Mouse (Mus musculus) testis, adult 2 months (tissue): ENCODE results near the gene Kcnd3. TPM values are rescaled to one million over a fixed set of nuclear protein-coding genes. Genes with fewer than 3 reads are reported as not detected.
"Not testable (repeated sequence)": the region's sequence is repeated elsewhere in the genome, so short reads cannot be mapped to it uniquely, and the experiment has no call there.

ENCODE experiments used
- H3K27ac ChIP-seq: fragments of 200-500 bp; 2 replicates; pipeline ENCODE4 v1.5.1; 2012; ENCODE audit warnings: low read depth, low read length; ENCODE audit not compliant: control insufficient read depth, insufficient read depth
- H3K27me3 ChIP-seq: fragments of 200-500 bp; 2 replicates; pipeline ENCODE4 v1.6.1; 2012; ENCODE audit warnings: mild to moderate bottlenecking, low read length, moderate library complexity; ENCODE audit not compliant: control insufficient read depth, insufficient read depth
- H3K36me3 ChIP-seq: fragments of 200-500 bp; 2 replicates; pipeline ENCODE4 v1.6.1; 2012; ENCODE audit warnings: mild to moderate bottlenecking, low read length; ENCODE audit not compliant: control insufficient read depth, insufficient read depth
- H3K4me1 ChIP-seq: fragments of 200-500 bp; 2 replicates; pipeline ENCODE4 v1.6.1; 2012; ENCODE audit warnings: low read length; ENCODE audit not compliant: control insufficient read depth, insufficient read depth
- H3K4me3 ChIP-seq: fragments of 200-500 bp; 2 replicates; pipeline ENCODE4 v1.5.1; 2012; ENCODE audit warnings: low read depth, mild to moderate bottlenecking, low read length, moderate library complexity, mixed read lengths; ENCODE audit not compliant: control insufficient read depth
- CTCF ChIP-seq: fragments of 200-500 bp; IDR thresholded peaks from 2 replicates; pipeline ENCODE4 v1.5.1; 2012; ENCODE audit warnings: low read depth, mild to moderate bottlenecking, inconsistent platforms, low read length, moderate library complexity; ENCODE audit not compliant: control insufficient read depth, insufficient read depth, insufficient replicate concordance
- POLR2A ChIP-seq: fragments of 200-500 bp; IDR thresholded peaks from 2 replicates; pipeline ENCODE4 v1.6.1; 2012; ENCODE audit warnings: low read depth, mild to moderate bottlenecking, inconsistent platforms, low read length, moderate library complexity; ENCODE audit not compliant: control insufficient read depth
- polyA plus RNA-seq: library from polyadenylated mRNA; depleted of rRNA; stranded (reverse); fragments of >200 nt; gene quantifications from 2 replicates; pipeline ENCODE4 v1.2.3, GENCODE M21; 2012

Gene Kcnd3
- polyA plus RNA-seq, 1 experiment = 4.6 TPM

DNA sequence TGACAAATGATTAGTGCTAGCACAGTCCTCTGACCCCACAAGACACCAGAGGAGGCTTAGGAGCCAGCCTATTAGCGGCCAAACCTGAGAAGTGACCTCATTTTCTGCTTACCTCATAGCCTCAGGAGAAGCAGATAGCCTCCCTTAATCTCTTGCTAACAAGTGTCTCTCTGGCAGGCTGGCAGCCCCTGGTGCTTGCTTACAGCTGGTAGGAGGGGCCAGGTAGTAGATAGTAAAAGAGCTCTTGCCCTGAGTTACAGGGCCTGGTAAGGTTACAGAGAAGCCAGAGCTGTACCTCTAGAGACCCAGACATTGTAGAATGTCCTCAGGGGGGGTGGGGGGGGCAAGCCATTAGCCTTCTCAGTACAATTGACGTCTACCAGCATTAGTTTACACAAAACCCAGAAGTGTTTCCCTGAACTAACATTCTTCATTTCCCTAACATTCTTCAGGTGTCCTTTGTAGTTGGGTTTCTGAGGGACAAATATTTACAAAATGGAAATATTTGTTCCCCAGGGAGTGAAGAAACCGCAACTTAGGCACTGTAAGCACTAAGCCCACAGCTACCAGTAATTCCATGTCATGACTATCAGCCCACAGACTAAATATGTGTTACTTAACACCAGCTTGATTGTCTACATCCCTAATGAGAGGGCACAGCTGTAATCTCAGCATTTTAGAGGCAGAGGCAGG is 247.3 kb downstream of the Kcnd3 start:
- Histone ChIP-seq H3K36me3 (no peaks in the 10 kb centered on the region), H3K27ac (no peak overlapping the region), H3K4me3 (no peak overlapping the region), H3K4me1 (peaks cover 4% of the 10 kb centered on the region), H3K27me3 (no peaks in the 10 kb centered on the region)
- TF ChIP-seq CTCF (no peak), POLR2A (no peak)

- H3K4me3 ChIP-seq, H3K27me3 ChIP-seq, H3K36me3 ChIP-seq, H3K27ac ChIP-seq: not testable (repeated sequence)
- peaks cover 14% of the 10 kb centered on the region for H3K4me1 ChIP-seq
Observed at GRCm38 (mm10) chr3:105700786-105701185, 248.7 kb downstream of the Kcnd3 start.

- Histone ChIP-seq H3K4me1 (peaks cover 14% of the 10 kb centered on the region), H3K27ac (no peak overlapping the region), H3K27me3 (no peaks in the 10 kb centered on the region)
Observed at GRCm38 (mm10) chr3:105701399-105701798, 249.3 kb downstream of the Kcnd3 start.

GRCm38 (mm10) chr3:105703571-105703970 is 251.4 kb downstream of the Kcnd3 start:
- no peak overlapping the region for H3K4me3 ChIP-seq
- peaks cover 14% of the 10 kb centered on the region for H3K4me1 ChIP-seq
- no peaks in the 10 kb centered on the region for H3K36me3 ChIP-seq
- no peak for TF ChIP-seq CTCF
- TF ChIP-seq POLR2A = no peak
- H3K27me3 ChIP-seq = no peaks in the 10 kb centered on the region
- no peak overlapping the region for H3K27ac ChIP-seq

More at GRCm38 (mm10) chr3:105701399-105701798, 249.3 kb downstream of the Kcnd3 start:
- no peak for TF ChIP-seq CTCF
- TF ChIP-seq POLR2A = no peak
- Histone ChIP-seq H3K4me3 (no peak overlapping the region), H3K36me3 (no peaks in the 10 kb centered on the region)

- H3K27me3 ChIP-seq = no peaks in the 10 kb centered on the region
- TF ChIP-seq POLR2A (no peak), CTCF (no peak)
- no peak within 1 kb of the TSS for H3K27ac ChIP-seq
- H3K4me1 ChIP-seq = peaks cover 14% of the 10 kb centered on the region
- no peaks in the 10 kb centered on the region for H3K36me3 ChIP-seq
- peak within 1 kb of the TSS; percentile 84 for H3K4me3 ChIP-seq
Observed at GRCm38 (mm10) chr3:105704031-105705008, 252.2 kb downstream of the Kcnd3 start, which contains the start of gene Inka2. Inka2 (plus strand) TSS chr3:105704599.

- Histone ChIP-seq H3K27ac (no peak overlapping the region), H3K4me3 (peak overlapping the region; percentile 84), H3K4me1 (peaks cover 14% of the 10 kb centered on the region), H3K27me3 (no peaks in the 10 kb centered on the region), H3K36me3 (no peaks in the 10 kb centered on the region)
- TF ChIP-seq POLR2A (no peak), CTCF (no peak)
Observed at GRCm38 (mm10) chr3:105705061-105705549, 253.0 kb downstream of the Kcnd3 start.

DNA sequence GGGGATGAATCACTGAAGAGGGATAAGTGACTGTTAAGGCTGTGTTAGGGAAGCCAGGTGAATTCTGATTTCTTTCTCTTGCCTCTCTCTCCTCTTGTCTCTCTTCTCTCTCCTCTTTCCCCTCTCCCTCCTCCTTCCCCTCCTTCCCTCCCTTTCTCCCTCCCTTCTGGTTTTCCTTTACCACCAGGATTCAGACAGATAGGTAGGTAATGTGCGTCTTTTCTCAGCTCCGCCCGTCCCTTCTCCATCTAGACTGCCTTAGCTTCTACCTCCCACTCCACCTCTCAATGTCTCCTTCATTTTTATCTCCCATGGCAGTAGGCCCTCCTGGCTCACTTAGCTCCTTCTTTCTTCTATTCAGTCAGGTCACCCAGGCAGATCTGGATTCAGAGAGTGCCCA is 253.4 kb downstream of the Kcnd3 start:
- H3K27ac ChIP-seq = no peak overlapping the region
- peaks cover 14% of the 10 kb centered on the region for H3K4me1 ChIP-seq
- no peaks in the 10 kb centered on the region for H3K36me3 ChIP-seq
- no peaks in the 10 kb centered on the region for H3K27me3 ChIP-seq
- TF ChIP-seq CTCF (no peak), POLR2A (no peak)
- no peak overlapping the region for H3K4me3 ChIP-seq
